Mouse (Mus musculus) cerebellum, postnatal 36 days (tissue): ENCODE measurements around the gene Tlcd1.

ENCODE experiments used
- DNase-seq, 2 experiments: peaks; one replicate each; pipeline ENCODE4 v3.0.0; 2021 to 2022; ENCODE audit warnings: mixed read lengths in 2 of 2

Tlcd1 gene

GRCm38 (mm10) chr11:78209886-78210285 lies 33.4 kb downstream of the Tlcd1 start:
- no peak for DNase-seq

- DNase-seq: no peak
These were observed 34.1 kb downstream of the Tlcd1 start for GRCm38 (mm10) chr11:78210615-78211014.

GRCm38 (mm10) chr11:78211513-78211912 lies 35.0 kb downstream of the Tlcd1 start:
- DNase-seq: no peak

- DNase-seq: no peak
These were observed 36.7 kb downstream of the Tlcd1 start for GRCm38 (mm10) chr11:78213086-78213817.

- no peak for DNase-seq
These were observed 39.3 kb downstream of the Tlcd1 start for GRCm38 (mm10) chr11:78215709-78216317.

- no peak for DNase-seq
These were observed 47.1 kb downstream of the Tlcd1 start for GRCm38 (mm10) chr11:78223586-78223985.
